Mouse (Mus musculus) lung, embryonic 16.5 days (tissue): ENCODE measurements at regions not wholly inside any gene's neighbourhood (a gene's known extent, or its start where the extent isn't known, plus 50 kb on each side); places are given as distances from the start of the nearest gene placed in this dataset.

Experiments
- ATAC-seq: fragments of 200-750 bp; cut with Nextera tagmentation; 2 replicates; pipeline ENCODE4 v1.8.0; 2017; ENCODE audit warnings: low read depth, mild to moderate bottlenecking, moderate library complexity
- H3K27ac ChIP-seq: fragments of 300-500 bp; sonication (generic); 2 replicates; pipeline ENCODE4 v1.5.1; 2014; ENCODE audit warnings: mild to moderate bottlenecking, control low read depth, low read length
- H3K27me3 ChIP-seq: fragments of 300-500 bp; sonication (generic); 2 replicates; pipeline ENCODE4 v1.6.1; 2014; ENCODE audit warnings: low read depth, low read length, mixed read lengths; ENCODE audit not compliant: control insufficient read depth, insufficient read depth
- H3K36me3 ChIP-seq: fragments of 300-500 bp; sonication (generic); 2 replicates; pipeline ENCODE4 v1.6.1; 2014; ENCODE audit warnings: low read length; ENCODE audit not compliant: control insufficient read depth, insufficient read depth
- H3K4me1 ChIP-seq: fragments of 300-500 bp; sonication (generic); replicated peaks from 2 replicates; pipeline ENCODE4 v1.6.1; 2014; ENCODE audit warnings: low read length, mixed read lengths; ENCODE audit not compliant: control insufficient read depth, insufficient read depth
- H3K4me2 ChIP-seq: fragments of 300-500 bp; sonication (generic); 2 replicates; pipeline ENCODE4 v1.6.1; 2014; ENCODE audit warnings: low read depth, low read length, control low read depth
- H3K4me3 ChIP-seq: fragments of 300-500 bp; sonication (generic); 2 replicates; pipeline ENCODE4 v1.5.1; 2014; ENCODE audit warnings: mild to moderate bottlenecking, low read length, control low read depth
- H3K9ac ChIP-seq: fragments of 300-500 bp; sonication (generic); 2 replicates; pipeline ENCODE4 v1.6.1; 2014; ENCODE audit warnings: low read length, control low read depth
- H3K9me3 ChIP-seq: fragments of 300-500 bp; sonication (generic); 2 replicates; pipeline ENCODE4 v1.6.1; 2016; ENCODE audit warnings: low read length; ENCODE audit not compliant: control insufficient read depth
- WGBS: fragments of 180-500 bp; shearing (Covaris S2); extraction: QIAGEN DNeasy Blood & Tissue Kit; methylation state at CpG from one replicate; pipeline ENCODE4 v1.1.7; 2014; 5-methylcytosine and 5-hydroxymethylcytosine counted together

- Histone ChIP-seq H3K9me3 (no peaks in the 10 kb centered on the region), H3K4me2 (no peak overlapping the region), H3K27me3 (no peaks in the 10 kb centered on the region), H3K4me1 (no peaks in the 10 kb centered on the region), H3K27ac (no peak overlapping the region), H3K4me3 (no peak overlapping the region), H3K36me3 (no peaks in the 10 kb centered on the region), H3K9ac (no peak overlapping the region)
- 75% methylated on average over 3 of the region's 3 CpGs for WGBS
- ATAC-seq: no peak
Measured at GRCm38 (mm10) chr1:152184956-152185355, 95.0 kb upstream of the 1700025G04Rik start.

GRCm38 (mm10) chr1:152176267-152176970 is 86.5 kb upstream of the 1700025G04Rik start:
- no peak for ATAC-seq
- Histone ChIP-seq H3K27me3 (no peaks in the 10 kb centered on the region), H3K9ac (no peak overlapping the region), H3K36me3 (no peaks in the 10 kb centered on the region), H3K4me3 (no peak overlapping the region), H3K4me1 (no peaks in the 10 kb centered on the region; the same call in 1 of the 2 replicates), H3K9me3 (no peaks in the 10 kb centered on the region), H3K4me2 (no peak overlapping the region), H3K27ac (no peak overlapping the region)
- 74% methylated on average over 9 of the region's 9 CpGs for WGBS

GRCm38 (mm10) chr1:152175691-152176090 is 85.8 kb upstream of the 1700025G04Rik start:
- H3K9ac ChIP-seq: no peak overlapping the region
- H3K27ac ChIP-seq: no peak overlapping the region
- no peaks in the 10 kb centered on the region for H3K9me3 ChIP-seq
- H3K4me3 ChIP-seq: no peak overlapping the region
- WGBS: 84% methylated on average over 3 of the region's 3 CpGs
- no peak for ATAC-seq
- H3K4me1 ChIP-seq: no peaks in the 10 kb centered on the region; the same call in 1 of the 2 replicates
- no peaks in the 10 kb centered on the region for H3K27me3 ChIP-seq
- H3K4me2 ChIP-seq: no peak overlapping the region
- no peaks in the 10 kb centered on the region for H3K36me3 ChIP-seq

- no peak overlapping the region for H3K4me2 ChIP-seq
- WGBS: 89% methylated on average over 4 of the region's 4 CpGs
- no peaks in the 10 kb centered on the region for H3K36me3 ChIP-seq
- H3K4me3 ChIP-seq: no peak overlapping the region
- no peak for ATAC-seq
- no peaks in the 10 kb centered on the region for H3K27me3 ChIP-seq
- H3K9me3 ChIP-seq: no peaks in the 10 kb centered on the region
- H3K27ac ChIP-seq: no peak overlapping the region
- H3K9ac ChIP-seq: no peak overlapping the region
- H3K4me1 ChIP-seq: no peaks in the 10 kb centered on the region; the same call in 1 of the 2 replicates
Measured at GRCm38 (mm10) chr1:152174464-152174863, 84.5 kb upstream of the 1700025G04Rik start.

GRCm38 (mm10) chr1:152171034-152171790 is 81.3 kb upstream of the 1700025G04Rik start:
- Histone ChIP-seq H3K4me2 (no peak overlapping the region), H3K4me1 (no peaks in the 10 kb centered on the region), H3K27me3 (no peaks in the 10 kb centered on the region), H3K9ac (no peak overlapping the region), H3K9me3 (no peaks in the 10 kb centered on the region), H3K4me3 (no peak overlapping the region), H3K27ac (no peak overlapping the region), H3K36me3 (no peaks in the 10 kb centered on the region)
- ATAC-seq: no peak
- WGBS: 72% methylated on average over 16 of the region's 16 CpGs

- Histone ChIP-seq H3K9me3 (no peaks in the 10 kb centered on the region), H3K4me3 (no peak overlapping the region), H3K9ac (no peak overlapping the region), H3K36me3 (no peaks in the 10 kb centered on the region), H3K4me1 (no peaks in the 10 kb centered on the region), H3K27ac (no peak overlapping the region), H3K27me3 (no peaks in the 10 kb centered on the region), H3K4me2 (no peak overlapping the region)
- 84% methylated on average over 8 of the region's 8 CpGs for WGBS
- ATAC-seq: no peak
Measured at GRCm38 (mm10) chr1:152170583-152170982, 80.7 kb upstream of the 1700025G04Rik start.

- H3K27ac ChIP-seq: no peak overlapping the region
- H3K36me3 ChIP-seq: no peaks in the 10 kb centered on the region
- H3K4me2 ChIP-seq: no peak overlapping the region
- no peak for ATAC-seq
- no peaks in the 10 kb centered on the region for H3K4me1 ChIP-seq
- H3K27me3 ChIP-seq: no peaks in the 10 kb centered on the region
- no peak overlapping the region for H3K4me3 ChIP-seq
- WGBS: 91% methylated on average over 14 of the region's 14 CpGs
- no peaks in the 10 kb centered on the region for H3K9me3 ChIP-seq
- H3K9ac ChIP-seq: no peak overlapping the region
Measured at GRCm38 (mm10) chr1:152169508-152169907, 79.6 kb upstream of the 1700025G04Rik start.

GRCm38 (mm10) chr1:152168284-152168683 is 78.4 kb upstream of the 1700025G04Rik start:
- no peak for ATAC-seq
- H3K9me3 ChIP-seq: no peaks in the 10 kb centered on the region
- H3K27ac ChIP-seq: no peak overlapping the region
- 57% methylated on average over 4 of the region's 4 CpGs for WGBS
- no peaks in the 10 kb centered on the region for H3K36me3 ChIP-seq
- H3K27me3 ChIP-seq: no peaks in the 10 kb centered on the region
- H3K4me2 ChIP-seq: no peak overlapping the region
- no peak overlapping the region for H3K4me3 ChIP-seq
- H3K9ac ChIP-seq: no peak overlapping the region
- H3K4me1 ChIP-seq: no peaks in the 10 kb centered on the region

GRCm38 (mm10) chr1:152167716-152168115 is 77.8 kb upstream of the 1700025G04Rik start:
- H3K27ac ChIP-seq: no peak overlapping the region
- H3K36me3 ChIP-seq: no peaks in the 10 kb centered on the region
- H3K9me3 ChIP-seq: no peaks in the 10 kb centered on the region
- H3K4me1 ChIP-seq: no peaks in the 10 kb centered on the region
- no peaks in the 10 kb centered on the region for H3K27me3 ChIP-seq
- no peak for ATAC-seq
- H3K9ac ChIP-seq: no peak overlapping the region
- WGBS: 82% methylated on average over 5 of the region's 5 CpGs
- H3K4me3 ChIP-seq: no peak overlapping the region
- no peak overlapping the region for H3K4me2 ChIP-seq
